Mouse (Mus musculus) gastrocnemius, adult 8-10 months (tissue): ENCODE measurements around the gene Fam219b. TPM values are rescaled to one million over a fixed set of nuclear protein-coding genes. Genes with fewer than 3 reads are reported as not detected.

Source experiments
- DNase-seq, 2 experiments: peaks; one replicate each; pipeline ENCODE4 v3.0.0; 2022; ENCODE audit warnings: low spot score in 2 of 2
- total RNA-seq, 4 experiments: library from RNA; stranded (reverse); gene quantifications; 2 replicates each; pipeline ENCODE4 v1.2.4; 2022

Fam219b gene
- total RNA-seq: 1 to 10 TPM; 4.3 to 6.5 (median 5.5) TPM

GRCm38 (mm10) chr9:57537044-57537727 lies at the start of gene Fam219b:
Gene Fam219b, plus strand, starts transcription at chr9:57537528.
- DNase-seq: peak; percentile 84 to 85

GRCm38 (mm10) chr9:57487807-57488206 lies 49.5 kb upstream of the Fam219b start:
- DNase-seq: no peak

- no peak for DNase-seq
Measured at GRCm38 (mm10) chr9:57493532-57493931, 43.8 kb upstream of the Fam219b start.

DNA sequence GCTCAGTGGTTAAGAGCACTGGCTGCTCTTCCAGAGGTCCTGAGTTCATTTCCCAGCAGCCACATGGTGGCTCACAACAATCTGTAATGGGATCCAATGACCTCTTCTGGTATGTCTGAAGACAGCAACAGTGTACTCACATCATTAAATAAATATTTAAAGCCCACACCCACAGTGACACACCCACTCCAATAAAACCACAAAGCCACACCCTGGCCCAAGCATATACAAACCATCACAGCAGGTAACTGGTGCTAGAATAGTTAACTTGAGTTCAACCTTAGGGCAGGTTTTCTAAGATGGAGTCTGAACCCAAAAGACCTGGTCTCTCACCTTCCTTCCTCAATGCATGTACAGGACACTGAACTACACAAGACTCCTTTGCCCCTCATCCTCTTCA lies 42.4 kb upstream of the Fam219b start:
- no peak for DNase-seq

GRCm38 (mm10) chr9:57497236-57497635 lies 40.1 kb upstream of the Fam219b start:
- no peak for DNase-seq

DNA sequence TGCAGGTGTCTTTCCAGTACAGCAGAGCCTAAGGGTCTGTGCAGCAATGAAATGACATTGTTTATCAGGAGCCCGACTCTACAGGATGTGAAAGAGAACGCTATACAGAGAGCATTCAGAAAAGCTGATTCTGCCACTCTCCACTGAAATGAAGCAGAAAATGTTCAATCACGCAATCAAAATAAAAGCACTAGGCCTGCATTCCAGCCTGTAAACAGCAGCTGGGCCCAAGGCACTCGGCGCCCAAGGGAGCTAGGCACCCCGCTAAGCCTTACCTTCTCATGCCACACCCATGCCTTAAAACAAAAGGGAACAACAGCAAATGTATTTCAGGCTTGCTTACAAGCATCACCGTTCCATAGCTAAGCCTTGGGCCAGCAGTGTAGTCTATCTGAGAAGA lies 38.8 kb upstream of the Fam219b start:
- DNase-seq: no peak

GRCm38 (mm10) chr9:57501452-57501851 lies 35.9 kb upstream of the Fam219b start:
- DNase-seq: no peak

- no peak for DNase-seq
Measured at GRCm38 (mm10) chr9:57501861-57502260, 35.5 kb upstream of the Fam219b start.

- DNase-seq: no peak
Measured at GRCm38 (mm10) chr9:57502911-57503621, 34.3 kb upstream of the Fam219b start.

- DNase-seq: peak in 1 of 2 experiments; percentile 10
Measured at GRCm38 (mm10) chr9:57503622-57504380, 33.5 kb upstream of the Fam219b start, which contains the start of gene Rpp25. Gene Rpp25, plus strand, starts transcription at chr9:57504026.

DNA sequence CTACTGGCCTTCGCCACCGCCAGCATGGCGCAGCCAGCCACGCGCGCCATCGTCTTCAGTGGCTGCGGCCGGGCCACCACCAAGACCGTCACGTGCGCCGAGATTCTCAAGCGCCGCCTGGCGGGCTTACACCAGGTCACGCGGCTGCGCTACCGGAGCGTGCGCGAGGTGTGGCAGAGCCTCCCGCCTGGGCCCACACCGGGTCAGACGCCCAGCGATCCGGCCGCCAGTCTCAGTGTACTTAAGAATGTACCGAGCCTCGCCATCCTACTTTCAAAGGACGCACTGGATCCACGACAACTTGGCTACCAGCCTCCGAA lies 33.0 kb upstream of the Fam219b start:
- DNase-seq: no peak

DNA sequence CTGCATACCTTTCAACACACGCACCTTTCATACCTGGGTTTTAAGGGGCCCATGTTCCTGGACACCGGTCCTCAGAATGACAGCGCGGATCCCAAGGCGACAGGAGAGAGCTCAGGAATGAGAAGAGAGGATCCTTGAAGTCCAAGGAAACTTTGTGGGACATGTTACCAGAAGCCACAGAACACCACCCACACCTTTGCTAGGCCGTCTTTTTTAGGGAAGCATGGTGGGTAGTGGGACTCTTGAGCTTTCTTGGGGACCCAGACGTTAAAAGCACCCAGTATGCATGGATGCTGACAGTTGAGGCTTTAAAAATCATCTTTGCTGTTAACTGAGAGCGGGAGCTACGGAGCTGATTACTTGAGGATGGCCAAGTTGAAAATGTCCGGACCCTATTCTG lies 32.4 kb upstream of the Fam219b start:
- DNase-seq: no peak

DNA sequence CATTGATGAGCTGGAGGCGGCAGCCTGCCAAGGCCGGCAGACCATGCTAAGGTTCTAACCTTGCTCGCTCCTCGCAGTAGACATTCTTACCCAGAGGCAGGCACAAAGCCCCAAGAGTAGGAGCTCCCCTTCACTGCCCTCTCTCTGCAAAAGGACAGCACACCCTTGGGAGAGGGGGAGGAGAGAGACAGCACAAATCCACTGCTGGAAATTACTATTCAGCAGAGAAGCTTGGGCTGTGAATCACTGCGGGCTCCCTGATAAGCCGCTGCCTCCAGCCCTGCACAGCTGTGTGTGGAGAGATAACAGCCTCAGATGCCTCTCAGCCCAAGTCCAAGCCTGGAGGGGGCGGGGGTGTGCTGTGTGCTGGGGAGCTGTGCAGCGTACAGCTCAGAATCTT lies 31.6 kb upstream of the Fam219b start:
- no peak for DNase-seq

DNA sequence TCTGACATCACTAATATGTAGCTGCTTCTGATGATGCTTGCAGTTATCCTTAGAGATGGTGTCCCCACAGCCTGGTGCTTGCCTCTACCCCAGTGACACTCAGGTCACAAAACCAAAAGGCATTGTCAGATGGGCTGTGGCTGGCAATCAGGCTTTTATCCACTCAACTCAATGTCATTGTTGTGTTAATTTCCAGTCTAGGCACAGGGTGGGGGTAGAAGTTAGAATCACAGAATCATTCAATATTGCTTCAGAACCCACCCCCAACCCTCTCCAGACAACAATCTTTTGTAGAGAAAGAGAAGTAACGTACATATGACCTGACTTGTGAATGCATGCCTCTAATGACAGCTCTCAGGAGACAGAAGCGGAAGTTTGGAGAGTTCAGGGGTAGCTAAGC lies 26.8 kb upstream of the Fam219b start:
- DNase-seq: no peak

GRCm38 (mm10) chr9:57517113-57517512 lies 20.2 kb upstream of the Fam219b start:
- no peak for DNase-seq

DNA sequence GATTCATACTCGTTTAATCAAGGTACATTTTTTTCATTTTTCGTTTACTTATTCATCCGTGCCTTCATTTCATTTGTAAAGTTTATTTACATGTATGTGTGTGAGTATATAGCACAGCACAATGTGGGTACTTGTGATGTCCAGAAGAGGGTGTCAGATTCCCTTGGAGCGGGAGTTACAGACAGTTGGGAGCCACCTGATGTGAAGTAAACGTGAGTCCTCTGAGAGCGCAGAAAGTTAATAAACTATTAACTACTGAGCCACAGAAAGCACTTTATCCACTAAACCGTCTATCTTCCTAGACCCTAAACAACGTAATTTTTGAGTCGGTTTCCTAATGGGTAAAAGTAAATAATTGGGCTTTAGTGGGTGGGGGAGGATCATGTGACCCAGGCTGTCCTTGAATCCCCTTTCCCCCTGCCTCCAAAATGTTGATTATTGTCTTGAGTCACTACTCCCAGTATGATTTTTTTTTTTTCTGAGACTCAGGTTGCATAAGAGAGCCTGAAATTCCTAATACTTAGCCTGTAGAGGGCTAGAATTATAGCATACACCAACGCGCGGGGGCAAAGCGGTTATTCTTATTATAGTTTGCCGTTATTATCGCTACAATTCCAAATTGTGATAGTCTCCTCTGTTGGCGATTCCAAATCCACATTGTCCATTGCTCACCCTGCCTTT lies 16.8 kb upstream of the Fam219b start:
- DNase-seq: no peak

DNA sequence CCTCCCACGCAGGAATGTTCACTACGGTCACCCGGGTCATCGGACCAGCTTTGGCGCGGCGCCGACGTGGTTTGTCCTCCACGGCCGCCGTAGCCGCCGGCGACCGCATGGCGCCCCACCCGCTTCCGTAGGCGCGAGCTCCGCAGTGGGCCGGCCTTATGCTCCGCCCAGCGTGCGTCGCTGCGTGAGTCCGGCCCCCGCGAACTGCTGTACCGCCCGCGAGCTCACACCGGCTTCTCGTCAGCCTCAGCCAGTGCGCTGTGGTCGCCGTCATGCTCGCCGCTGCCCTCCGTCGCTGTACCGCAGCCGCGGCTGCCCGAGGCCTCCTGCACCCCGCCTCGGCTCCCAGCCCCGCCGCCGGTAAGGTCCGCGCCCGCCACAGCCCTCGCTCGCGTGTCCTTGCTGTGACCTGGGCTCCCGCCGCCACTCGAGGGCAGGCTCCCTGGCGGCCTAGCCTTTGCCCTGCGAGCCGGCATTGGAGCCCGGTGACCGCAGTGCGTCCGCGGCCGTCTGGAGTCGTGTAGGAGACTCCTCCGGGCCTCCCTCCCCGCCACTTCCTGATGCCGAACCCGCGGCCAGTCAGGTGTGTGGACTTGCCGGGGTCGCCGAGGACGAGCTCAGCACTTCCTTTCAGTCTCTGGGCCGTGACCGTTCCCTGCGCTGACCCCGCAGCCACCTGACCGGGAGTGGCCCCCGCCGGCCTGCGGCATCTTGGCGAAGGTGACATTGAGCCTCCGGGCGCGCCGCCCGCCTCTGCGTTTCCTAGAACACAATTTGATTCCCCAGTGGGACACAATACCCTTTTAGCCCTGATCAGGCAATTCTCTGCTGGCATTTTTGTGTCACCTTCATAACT lies 16.0 kb upstream of the Fam219b start, which contains the start of gene Cox5a:
Cox5a (plus strand) TSS at position 219 of the 856 bp plus-strand sequence.
- DNase-seq: peak; percentile 86 to 94

- DNase-seq: no peak
Measured at GRCm38 (mm10) chr9:57522114-57522860, 15.0 kb upstream of the Fam219b start.

GRCm38 (mm10) chr9:57522861-57523246 lies 14.5 kb upstream of the Fam219b start:
- DNase-seq: no peak

DNA sequence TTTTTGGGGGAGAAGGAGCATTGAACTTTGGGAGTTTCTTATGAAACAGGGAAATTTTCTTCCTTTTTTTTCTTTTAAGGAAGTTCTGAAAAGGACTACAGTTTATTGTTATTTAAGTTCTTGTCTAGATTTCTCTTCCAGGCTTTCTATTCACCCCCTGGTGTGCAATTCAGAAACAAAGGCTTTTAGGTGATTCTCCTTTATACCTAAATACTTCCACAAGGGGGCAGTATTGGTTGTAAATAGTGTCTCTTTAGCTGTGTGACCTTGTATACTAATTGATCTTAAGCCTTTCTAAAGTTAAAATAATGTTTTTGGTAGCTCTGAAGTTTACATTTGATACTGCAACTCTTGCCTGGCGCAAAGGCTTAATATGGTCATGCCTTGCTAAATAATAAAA lies 13.6 kb upstream of the Fam219b start:
- no peak for DNase-seq
